Mouse (Mus musculus) hindbrain, embryonic 14.5 days (tissue): ENCODE data around the gene Tjp1. TPM values are rescaled to one million over a fixed set of nuclear protein-coding genes. Genes with fewer than 3 reads are reported as not detected.
A peak's percentile ranks its signal among the peaks of the same experiment; 100 is the strongest.

Experiments
- ATAC-seq: fragments of 200-750 bp; cut with Nextera tagmentation; 2 replicates; pipeline ENCODE4 v1.8.0; 2017; ENCODE audit warnings: moderate number of reproducible peaks, mild to moderate bottlenecking, moderate TSS enrichment, moderate library complexity; ENCODE audit not compliant: low FRiP score
- DNase-seq: peaks from one replicate; pipeline ENCODE4 v3.0.0-alpha.2; 2015; ENCODE audit warnings: low spot score
- H3K27ac ChIP-seq: fragments of 300-500 bp; sonication (generic); 2 replicates; pipeline ENCODE4 v1.5.1; 2014; ENCODE audit warnings: mild to moderate bottlenecking, moderate library complexity
- H3K27me3 ChIP-seq: fragments of 300-500 bp; sonication (generic); 2 replicates; pipeline ENCODE4 v1.6.1; 2014; ENCODE audit warnings: mild to moderate bottlenecking, low read length, mixed read lengths; ENCODE audit not compliant: control insufficient read depth, insufficient read depth
- H3K36me3 ChIP-seq: fragments of 300-500 bp; sonication (generic); replicated peaks from 2 replicates; pipeline ENCODE4 v1.6.1; 2014; ENCODE audit not compliant: control insufficient read depth, insufficient read depth
- H3K4me1 ChIP-seq: fragments of 300-500 bp; sonication (generic); replicated peaks from 2 replicates; pipeline ENCODE4 v1.6.1; 2014; ENCODE audit warnings: antibody characterized with exemption, low read length, mixed read lengths; ENCODE audit not compliant: control insufficient read depth, insufficient read depth
- H3K4me2 ChIP-seq: fragments of 300-500 bp; sonication (generic); replicated peaks from 2 replicates; pipeline ENCODE4 v1.6.1; 2014; ENCODE audit warnings: mild to moderate bottlenecking, moderate library complexity
- H3K4me3 ChIP-seq: fragments of 300-500 bp; sonication (generic); replicated peaks from 2 replicates; pipeline ENCODE4 v1.5.1; 2014; ENCODE audit warnings: mild to moderate bottlenecking, low read length
- H3K9ac ChIP-seq: fragments of 300-500 bp; sonication (generic); 2 replicates; pipeline ENCODE4 v1.6.1; 2014
- H3K9me3 ChIP-seq: fragments of 300-500 bp; sonication (generic); 2 replicates; pipeline ENCODE4 v1.6.1; 2016; ENCODE audit warnings: low read length; ENCODE audit not compliant: control insufficient read depth
- WGBS: fragments of 180-500 bp; shearing (Covaris S2); extraction: QIAGEN DNeasy Blood & Tissue Kit; methylation state at CpG from one replicate; pipeline ENCODE4 v1.1.7; 2014; 5-methylcytosine and 5-hydroxymethylcytosine counted together
- polyA plus RNA-seq: library from polyadenylated mRNA; unstranded; fragments of >200 nt; fragmentation: Nextera tagmentation; extraction: Ambion mirVana; gene quantifications from 2 replicates; pipeline ENCODE4 v1.2.1, GENCODE M21; 2014

Gene Tjp1
- polyA plus RNA-seq, 1 experiment from 2014 or later = 30.4 TPM

DNA sequence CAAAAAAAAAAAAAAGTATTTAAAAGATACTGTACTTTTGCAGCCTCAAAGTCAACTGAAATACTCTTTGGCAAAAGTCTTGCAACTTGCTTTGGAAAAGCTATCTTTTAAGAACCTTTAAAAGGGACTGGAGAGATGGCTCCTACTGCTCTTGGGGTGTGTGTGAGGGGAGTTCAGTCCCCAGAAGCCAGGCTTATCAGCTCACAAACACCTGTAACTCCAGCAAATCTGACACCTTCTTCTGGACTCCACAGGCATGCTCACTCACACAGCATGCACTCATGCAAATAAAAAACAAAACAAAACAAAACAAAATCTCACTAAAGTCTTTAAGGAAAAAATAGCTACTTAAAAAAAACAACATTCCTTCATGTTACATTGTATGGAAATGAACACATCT lies 179.0 kb downstream of the Tjp1 start:
- Histone ChIP-seq H3K4me1 (no peaks in the 10 kb centered on the region), H3K27ac (no peak overlapping the region), H3K9ac (no peak overlapping the region), H3K4me3 (no peak overlapping the region), H3K9me3 (no peaks in the 10 kb centered on the region), H3K27me3 (no peaks in the 10 kb centered on the region), H3K36me3 (no peaks in the 10 kb centered on the region), H3K4me2 (no peak overlapping the region)
- ATAC-seq = no peak
- no peak for DNase-seq

DNA sequence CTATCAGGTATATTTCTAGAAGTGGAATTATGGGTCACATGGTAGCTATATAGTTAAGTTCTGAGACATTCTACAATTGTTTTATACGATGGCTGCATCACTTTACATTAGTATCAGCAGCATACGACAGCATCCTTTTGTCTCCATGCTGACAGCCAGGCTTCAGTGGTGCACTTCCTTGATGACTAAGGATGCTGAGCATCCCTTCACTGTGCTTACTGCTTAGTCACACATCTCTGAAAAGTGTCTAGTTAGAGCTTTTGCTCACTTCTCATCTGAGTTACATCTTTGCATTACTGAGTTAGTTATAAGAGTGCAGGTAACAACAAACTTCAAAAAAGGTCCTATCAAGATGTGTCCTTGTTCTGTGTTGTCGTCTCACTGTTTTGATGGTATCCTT lies 182.3 kb downstream of the Tjp1 start:
- WGBS = 83% methylated on average over 3 of the region's 3 CpGs

DNA sequence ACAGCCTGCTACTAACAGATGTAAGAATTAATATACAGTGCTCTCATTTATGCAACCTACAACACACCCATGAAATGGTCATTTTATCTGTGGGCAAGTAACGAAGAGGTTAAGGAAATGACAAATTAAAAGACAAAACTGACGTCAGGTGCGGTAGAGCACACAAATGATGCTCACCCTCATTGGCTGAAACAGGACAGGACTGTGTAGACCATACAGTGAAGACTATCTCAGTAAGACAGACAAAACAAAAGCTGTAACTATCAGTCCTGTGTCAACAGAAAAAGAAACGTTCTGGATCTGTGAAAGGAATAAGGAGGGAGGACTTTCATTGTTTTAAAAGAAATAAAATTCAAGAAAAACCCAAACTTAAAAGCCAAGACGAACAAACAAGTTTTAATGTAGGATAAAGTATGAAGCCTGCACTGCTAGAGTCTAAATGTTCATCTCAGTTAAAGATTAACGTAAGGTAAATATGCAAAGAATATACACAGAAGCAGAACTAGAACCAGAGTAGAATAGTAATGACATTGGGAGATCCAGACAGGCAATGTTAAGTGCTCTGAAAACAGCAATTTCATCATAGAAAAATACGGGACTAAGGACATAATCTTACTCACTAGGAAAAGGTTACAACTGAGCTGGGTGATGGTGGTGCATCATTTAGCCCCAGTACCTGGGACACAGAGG lies 189.9 kb downstream of the Tjp1 start:
- Histone ChIP-seq H3K9me3 (no peaks in the 10 kb centered on the region), H3K27ac (no peak overlapping the region), H3K36me3 (peaks cover 58% of the 10 kb centered on the region), H3K4me1 (no peaks in the 10 kb centered on the region), H3K4me3 (no peak overlapping the region), H3K4me2 (no peak overlapping the region), H3K27me3 (no peaks in the 10 kb centered on the region), H3K9ac (no peak overlapping the region)
- 90% methylated on average over 7 of the region's 7 CpGs for WGBS
- ATAC-seq (no peak), DNase-seq (no peak)

More for the DNA sequence above, 182.3 kb downstream of the Tjp1 start:
- no peaks in the 10 kb centered on the region for H3K9me3 ChIP-seq
- no peak overlapping the region for H3K27ac ChIP-seq
- H3K4me3 ChIP-seq = no peak overlapping the region
- no peaks in the 10 kb centered on the region for H3K27me3 ChIP-seq
- ATAC-seq (no peak), DNase-seq (no peak)
- H3K4me2 ChIP-seq = no peak overlapping the region
- H3K4me1 ChIP-seq = no peaks in the 10 kb centered on the region
- no peak overlapping the region for H3K9ac ChIP-seq
- peaks cover 14% of the 10 kb centered on the region for H3K36me3 ChIP-seq

DNA sequence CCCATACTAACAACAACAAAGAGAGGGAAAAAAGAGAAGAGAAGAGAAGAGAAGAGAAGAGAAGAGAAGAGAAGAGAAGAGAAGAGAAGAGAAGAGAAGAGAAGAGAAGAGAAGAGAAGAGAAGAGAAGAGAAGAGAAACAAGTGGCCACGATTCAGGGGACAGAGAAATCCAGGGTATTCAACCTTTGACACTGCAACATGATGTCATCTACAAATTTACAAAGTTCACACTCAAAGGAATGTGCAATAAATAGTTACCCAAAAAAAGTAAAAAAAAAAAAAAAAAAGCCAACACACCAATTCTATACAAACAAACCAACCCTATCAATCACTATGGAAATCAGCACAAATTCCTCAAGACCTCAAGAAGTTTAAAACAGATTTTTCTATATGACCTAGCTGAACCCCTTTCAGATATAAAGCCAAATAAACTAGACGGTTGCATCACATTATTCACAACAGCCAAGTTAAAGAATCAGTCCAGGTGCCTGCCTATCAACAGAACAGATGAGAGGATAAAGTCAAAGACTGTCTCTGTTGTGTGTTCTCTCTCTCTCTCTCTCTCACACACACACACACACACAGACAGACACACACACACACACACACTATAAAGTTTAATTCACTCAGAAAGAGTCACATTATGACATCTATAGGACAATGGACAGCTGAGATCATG lies 194.4 kb downstream of the Tjp1 start:
- no peak for DNase-seq
- Histone ChIP-seq H3K4me3 (no peak overlapping the region), H3K9ac (no peak overlapping the region), H3K4me1 (no peaks in the 10 kb centered on the region), H3K27ac (no peak overlapping the region), H3K9me3 (no peaks in the 10 kb centered on the region), H3K4me2 (no peak overlapping the region), H3K36me3 (peaks cover 57% of the 10 kb centered on the region), H3K27me3 (no peaks in the 10 kb centered on the region)
- ATAC-seq = no peak
- WGBS = 82% methylated on average over 2 of the region's 2 CpGs

DNA sequence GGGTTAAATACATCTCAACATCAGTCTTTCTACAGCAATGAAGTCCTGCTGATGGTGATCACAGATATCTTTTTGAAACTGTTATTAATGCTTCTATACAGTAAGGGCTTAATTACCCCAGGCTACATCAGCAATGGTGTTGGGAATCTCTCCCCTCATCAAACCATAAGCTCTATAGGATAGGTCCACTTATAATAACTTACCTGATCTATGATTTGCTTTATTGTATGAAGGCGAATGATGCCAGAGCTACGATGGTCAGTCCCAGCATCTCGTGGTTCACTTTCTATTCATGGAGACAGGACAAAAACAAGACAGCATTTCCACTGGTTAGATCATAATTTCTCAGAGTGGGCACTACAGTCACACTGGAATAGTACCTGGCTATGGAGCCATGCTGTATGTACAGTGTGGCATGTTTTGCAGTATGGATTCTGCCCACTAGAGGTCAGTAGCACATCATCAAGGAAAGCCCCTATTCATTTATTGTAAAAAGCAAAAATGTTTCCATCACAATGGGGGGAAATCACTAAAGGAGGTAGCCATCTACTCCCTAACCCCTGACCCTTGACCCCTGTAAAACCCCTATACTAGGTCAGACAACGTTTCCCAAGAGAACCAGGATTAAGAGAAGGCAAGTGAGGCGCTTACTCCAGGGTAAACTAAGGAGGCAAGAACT lies 208.4 kb downstream of the Tjp1 start:
- H3K4me1 ChIP-seq = no peaks in the 10 kb centered on the region
- H3K9ac ChIP-seq = no peak overlapping the region
- no peaks in the 10 kb centered on the region for H3K27me3 ChIP-seq
- no peak overlapping the region for H3K27ac ChIP-seq
- H3K9me3 ChIP-seq = no peaks in the 10 kb centered on the region
- no peak overlapping the region for H3K4me3 ChIP-seq
- H3K4me2 ChIP-seq = no peak overlapping the region
- H3K36me3 ChIP-seq = peaks cover 60% of the 10 kb centered on the region
- 73% methylated on average over 5 of the region's 5 CpGs for WGBS
- ATAC-seq (peak; percentile 80), DNase-seq (peak; percentile 94)

DNA sequence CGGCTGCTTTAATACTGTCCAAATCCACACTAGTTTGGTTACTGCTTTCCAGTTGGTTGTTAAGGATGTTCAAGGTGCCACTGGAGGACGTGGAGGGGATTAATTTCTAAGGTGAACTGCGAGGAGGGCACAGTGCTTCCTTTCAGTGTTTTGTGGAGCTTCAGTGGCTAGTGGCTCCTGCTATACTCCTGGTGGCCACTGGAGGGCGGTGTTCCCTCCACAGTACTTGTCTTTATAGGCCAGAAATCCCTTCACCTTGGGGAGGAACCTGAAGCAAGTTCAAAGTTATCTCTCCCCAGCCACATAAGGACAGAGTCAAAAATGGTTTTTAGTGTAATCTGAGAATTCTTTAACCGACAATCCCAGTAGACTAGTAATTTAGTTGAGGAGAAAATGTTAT lies 210.2 kb downstream of the Tjp1 start:
- Histone ChIP-seq H3K4me3 (no peak overlapping the region), H3K9ac (no peak overlapping the region), H3K27me3 (no peaks in the 10 kb centered on the region), H3K9me3 (no peaks in the 10 kb centered on the region), H3K4me1 (no peaks in the 10 kb centered on the region), H3K36me3 (peaks cover 69% of the 10 kb centered on the region), H3K27ac (no peak overlapping the region), H3K4me2 (no peak overlapping the region)
- DNase-seq (peak; percentile 80), ATAC-seq (no peak)
- WGBS = 40% methylated on average over 5 of the region's 5 CpGs

DNA sequence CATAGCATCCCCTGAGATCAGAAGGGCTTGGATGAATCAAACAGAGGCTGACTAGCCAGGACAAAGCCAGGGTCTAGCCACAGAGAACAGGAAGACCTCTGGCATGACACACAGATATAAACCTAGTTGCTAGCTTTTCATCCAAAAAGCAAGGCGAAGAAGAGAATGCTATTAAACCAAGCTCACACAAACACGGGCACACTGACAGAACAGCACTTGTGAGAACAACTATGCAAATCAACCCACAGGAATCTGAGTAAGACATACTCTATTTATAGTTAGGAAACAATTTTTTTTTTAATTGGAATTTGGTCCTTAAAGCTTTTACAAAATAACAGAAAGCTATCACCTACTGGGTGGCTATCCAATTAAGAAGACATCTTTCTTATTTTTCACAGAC lies 212.4 kb downstream of the Tjp1 start:
- 91% methylated on average over 2 of the region's 2 CpGs for WGBS
- no peak overlapping the region for H3K9ac ChIP-seq
- H3K36me3 ChIP-seq = peaks cover 76% of the 10 kb centered on the region
- no peaks in the 10 kb centered on the region for H3K9me3 ChIP-seq
- H3K4me3 ChIP-seq = no peak overlapping the region
- no peak for DNase-seq
- no peak overlapping the region for H3K4me2 ChIP-seq
- no peaks in the 10 kb centered on the region for H3K4me1 ChIP-seq
- ATAC-seq = no peak
- no peak overlapping the region for H3K27ac ChIP-seq
- H3K27me3 ChIP-seq = no peaks in the 10 kb centered on the region

DNA sequence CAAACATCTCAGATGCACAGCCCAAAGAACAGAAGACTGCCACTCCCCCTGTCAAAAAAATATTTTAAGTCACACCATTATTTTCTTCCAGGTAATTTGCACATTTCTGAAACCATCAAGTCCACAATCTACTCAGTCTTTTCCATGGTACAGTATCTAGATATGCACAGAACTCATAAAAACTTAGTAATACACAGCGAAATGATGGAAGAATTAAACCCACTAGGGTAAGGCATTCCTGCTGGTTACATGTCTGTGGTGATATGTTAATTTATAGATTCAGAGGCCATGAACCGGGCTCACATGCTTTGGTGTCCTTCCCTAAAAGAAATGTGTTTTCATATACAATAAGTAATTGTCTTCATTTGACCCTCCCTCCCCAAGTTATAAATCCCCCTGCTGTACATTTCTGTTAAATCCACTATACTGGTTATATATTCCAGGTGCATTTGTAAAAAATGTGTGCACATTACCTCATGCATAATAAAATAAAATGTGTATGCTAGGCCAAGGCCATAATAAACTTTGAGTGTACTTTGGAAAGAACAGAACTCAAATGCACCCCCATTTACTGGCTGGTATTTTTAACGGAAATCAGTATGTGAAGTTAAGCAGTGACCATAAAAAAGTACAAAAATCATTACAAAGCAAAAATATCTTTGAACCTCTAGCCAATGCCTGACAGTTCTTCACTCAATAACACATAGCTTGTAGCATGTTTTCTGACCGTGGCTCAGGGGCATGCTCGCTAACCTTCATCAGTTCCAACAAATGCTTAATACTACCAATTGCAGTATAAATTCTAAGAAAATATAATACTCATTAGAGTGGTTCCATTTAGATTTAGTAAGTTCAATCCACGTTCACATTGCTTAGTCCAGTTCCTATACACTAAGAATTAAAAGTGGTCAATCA lies 230.6 kb downstream of the Tjp1 start:
- no peak overlapping the region for H3K9ac ChIP-seq
- WGBS = 94% methylated on average over 6 of the region's 6 CpGs
- H3K27me3 ChIP-seq = no peaks in the 10 kb centered on the region
- no peak overlapping the region for H3K4me2 ChIP-seq
- ATAC-seq = no peak
- no peak overlapping the region for H3K27ac ChIP-seq
- H3K4me1 ChIP-seq = no peaks in the 10 kb centered on the region
- DNase-seq = no peak
- H3K36me3 ChIP-seq = peaks cover 43% of the 10 kb centered on the region
- H3K4me3 ChIP-seq = no peak overlapping the region
- H3K9me3 ChIP-seq = no peaks in the 10 kb centered on the region

DNA sequence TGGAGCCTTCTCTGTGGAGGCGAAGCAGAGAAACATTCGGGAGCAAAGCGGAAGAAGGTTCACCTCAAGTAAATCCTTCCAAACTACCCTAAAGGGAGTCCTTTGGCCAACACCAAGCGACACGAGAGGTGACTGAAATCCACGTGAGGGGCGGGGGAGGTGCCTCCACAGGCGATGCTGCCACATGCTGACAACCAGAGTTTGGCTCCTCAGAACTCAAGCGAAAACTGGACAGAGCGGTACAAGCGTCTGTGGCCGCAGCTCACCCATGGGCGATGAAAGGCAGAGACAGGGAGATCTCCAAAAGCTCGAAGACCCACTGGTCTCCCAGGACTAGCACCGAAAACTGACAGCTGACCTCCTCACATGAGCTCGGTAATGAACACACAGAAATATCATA lies 244.7 kb downstream of the Tjp1 start:
- 75% methylated on average over 16 of the region's 16 CpGs for WGBS
- no peaks in the 10 kb centered on the region for H3K9me3 ChIP-seq
- H3K27me3 ChIP-seq = no peaks in the 10 kb centered on the region
- no peak overlapping the region for H3K27ac ChIP-seq
- H3K4me3 ChIP-seq = no peak overlapping the region
- no peak overlapping the region for H3K4me2 ChIP-seq
- H3K4me1 ChIP-seq = no peaks in the 10 kb centered on the region
- DNase-seq (no peak), ATAC-seq (no peak)
- H3K9ac ChIP-seq = no peak overlapping the region
- H3K36me3 ChIP-seq = no peaks in the 10 kb centered on the region
